Mouse (Mus musculus) liver, postnatal 0 days (tissue): ENCODE data around the gene Tfrc.

Experiments used
- CTCF ChIP-seq: sonication (generic); IDR thresholded peaks from 2 replicates; pipeline ENCODE4 v1.5.1; 2016; ENCODE audit warnings: antibody characterized with exemption, low read depth
- EP300 ChIP-seq: IDR thresholded peaks from 2 replicates; pipeline ENCODE4 v1.6.1; 2016; ENCODE audit warnings: antibody characterized with exemption, low read depth, mild to moderate bottlenecking

- no peak for TF ChIP-seq EP300
- no peak for TF ChIP-seq CTCF
Observed at GRCm38 (mm10) chr16:32661493-32661921, 52.8 kb downstream of the Tfrc start.
